Mouse (Mus musculus) midbrain, embryonic 13.5 days (tissue): ENCODE results near the gene Samd5. TPM values are rescaled to one million over a fixed set of nuclear protein-coding genes. Genes with fewer than 3 reads are reported as not detected.

Experiments
- ATAC-seq: fragments of 200-750 bp; cut with Nextera tagmentation; 2 replicates; pipeline ENCODE4 v1.8.0; 2017; ENCODE audit warnings: mild to moderate bottlenecking, moderate TSS enrichment, moderate library complexity
- H3K27ac ChIP-seq: fragments of 300-500 bp; sonication (generic); 2 replicates; pipeline ENCODE4 v1.5.1; 2015; ENCODE audit warnings: inconsistent platforms, mild to moderate bottlenecking, moderate library complexity
- H3K27me3 ChIP-seq: fragments of 300-500 bp; sonication (generic); 2 replicates; pipeline ENCODE4 v1.6.1; 2015; ENCODE audit warnings: mild to moderate bottlenecking, inconsistent platforms
- H3K36me3 ChIP-seq: fragments of 300-500 bp; sonication (generic); 2 replicates; pipeline ENCODE4 v1.6.1; 2015; ENCODE audit warnings: mild to moderate bottlenecking, inconsistent platforms
- H3K4me1 ChIP-seq: fragments of 300-500 bp; sonication (generic); replicated peaks from 2 replicates; pipeline ENCODE4 v1.6.1; 2015; ENCODE audit warnings: inconsistent platforms
- H3K4me2 ChIP-seq: fragments of 300-500 bp; sonication (generic); replicated peaks from 2 replicates; pipeline ENCODE4 v1.6.1; 2015; ENCODE audit warnings: moderate library complexity, mild to moderate bottlenecking, inconsistent platforms
- H3K4me3 ChIP-seq: fragments of 300-500 bp; sonication (generic); replicated peaks from 2 replicates; pipeline ENCODE4 v1.5.1; 2015; ENCODE audit warnings: mild to moderate bottlenecking, inconsistent platforms
- H3K9ac ChIP-seq: fragments of 300-500 bp; sonication (generic); replicated peaks from 2 replicates; pipeline ENCODE4 v1.6.1; 2015; ENCODE audit warnings: mild to moderate bottlenecking, inconsistent platforms
- H3K9me3 ChIP-seq: fragments of 300-500 bp; sonication (generic); 2 replicates; pipeline ENCODE4 v1.6.1; 2016; ENCODE audit warnings: mild to moderate bottlenecking, inconsistent platforms
- WGBS: fragments of 180-500 bp; shearing (Covaris S2); methylation state at CpG from one replicate; pipeline ENCODE4 v1.1.7; 2015; 5-methylcytosine and 5-hydroxymethylcytosine counted together
- polyA plus RNA-seq: library from polyadenylated mRNA; unstranded; fragments of >200 nt; fragmentation: Nextera tagmentation; extraction: Ambion mirVana; gene quantifications from 2 replicates; pipeline ENCODE4 v1.2.1, GENCODE M21; 2015

Gene Samd5
- polyA plus RNA-seq, 1 experiment from 2014 or later, result 8.7 TPM

- Histone ChIP-seq H3K4me3 (no peak overlapping the region), H3K9me3 (no peaks in the 10 kb centered on the region), H3K9ac (no peak overlapping the region), H3K27me3 (0 out of 2 replicates have a peak, but pooled peaks cover 3% of the 10 kb centered on the region), H3K27ac (no peak overlapping the region), H3K4me2 (no peak overlapping the region), H3K4me1 (peaks cover 34% of the 10 kb centered on the region), H3K36me3 (no peaks in the 10 kb centered on the region)
- ATAC-seq, result no peak
- WGBS, result 37% methylated on average over 5 of the region's 5 CpGs
These were observed 3.1 kb upstream of the Samd5 start for GRCm38 (mm10) chr10:9678071-9678470.

GRCm38 (mm10) chr10:9676886-9677285, 1.9 kb upstream of the Samd5 start:
- Histone ChIP-seq H3K4me3 (no peak overlapping the region), H3K9ac (no peak overlapping the region), H3K4me2 (peak overlapping the region; percentile 81), H3K27me3 (0 out of 2 replicates have a peak, but pooled peaks cover 3% of the 10 kb centered on the region), H3K27ac (no peak overlapping the region), H3K36me3 (no peaks in the 10 kb centered on the region), H3K4me1 (peaks cover 38% of the 10 kb centered on the region), H3K9me3 (no peaks in the 10 kb centered on the region)
- 2% methylated on average over 17 of the region's 17 CpGs for WGBS
- ATAC-seq, result peak; percentile 70

DNA sequence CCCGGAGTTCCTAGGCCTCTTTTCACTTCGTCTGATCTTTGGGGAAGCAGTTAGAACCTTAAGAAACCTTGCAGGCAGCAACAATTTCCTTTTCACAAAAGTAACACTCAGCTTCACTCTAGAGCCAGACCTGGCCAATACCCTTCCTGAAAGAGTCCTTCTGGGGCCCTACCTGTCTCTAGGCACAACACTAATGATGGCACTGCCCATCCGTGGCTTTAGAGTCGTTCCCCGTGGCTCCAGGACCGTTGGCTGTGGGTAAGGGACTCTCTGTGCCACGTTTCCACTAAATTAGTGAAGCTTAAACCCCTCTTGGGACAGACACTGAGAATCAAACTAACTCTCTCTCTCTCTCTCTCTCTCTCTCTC, 1.4 kb upstream of the Samd5 start:
- no peak overlapping the region for H3K4me3 ChIP-seq
- H3K27ac ChIP-seq, result peak overlapping the region; percentile 88
- H3K36me3 ChIP-seq, result no peaks in the 10 kb centered on the region
- H3K9me3 ChIP-seq, result no peaks in the 10 kb centered on the region
- 0 out of 2 replicates have a peak, but pooled peaks cover 3% of the 10 kb centered on the region for H3K27me3 ChIP-seq
- peak overlapping the region; percentile 83; the same call in 1 of the 2 replicates for H3K9ac ChIP-seq
- ATAC-seq, result no peak
- H3K4me2 ChIP-seq, result peak overlapping the region; percentile 81
- WGBS, result 3% methylated on average over 7 of the region's 7 CpGs
- H3K4me1 ChIP-seq, result peaks cover 38% of the 10 kb centered on the region

DNA sequence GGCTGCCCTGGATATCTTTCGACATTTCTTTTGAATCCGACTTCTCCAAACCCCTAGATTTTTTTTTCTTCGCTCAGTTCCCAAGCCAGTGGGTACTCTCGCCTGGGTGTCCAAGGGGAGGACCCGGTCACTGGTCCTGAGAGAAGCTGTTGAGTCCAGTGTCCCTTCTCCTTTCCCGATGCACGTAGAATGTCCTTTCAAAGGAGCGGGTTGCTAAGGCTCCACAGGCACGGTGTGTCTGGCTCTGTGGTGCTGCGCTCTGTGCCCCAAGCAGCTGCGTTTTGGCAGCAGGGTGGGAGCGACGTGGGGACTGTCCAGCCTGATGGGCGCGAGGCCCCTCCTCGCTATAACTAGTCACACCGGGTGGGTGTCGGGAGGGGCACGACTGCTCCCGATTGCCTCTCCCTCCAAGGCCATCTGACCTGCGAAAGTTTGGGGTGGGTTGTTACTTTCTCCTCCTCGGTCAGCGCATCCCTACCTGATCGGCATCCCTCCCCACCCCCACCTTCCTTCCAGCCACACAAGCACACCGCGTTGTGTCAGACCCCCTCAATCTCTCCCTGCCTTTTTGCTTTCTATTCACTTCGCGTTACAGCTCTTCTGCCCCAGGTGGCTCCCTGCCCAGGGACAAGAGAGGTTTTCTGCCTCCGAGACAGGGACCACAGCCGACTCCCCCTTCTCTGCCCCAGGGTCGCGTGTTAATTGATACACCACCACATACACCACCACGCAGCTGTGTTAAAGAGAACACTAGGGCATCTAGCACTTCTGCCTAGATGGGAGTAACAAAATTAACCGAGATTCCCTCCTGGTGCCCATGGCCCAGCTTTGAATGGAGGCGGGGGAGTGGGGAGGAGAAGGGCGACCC, 776 bp upstream of the Samd5 start:
- Histone ChIP-seq H3K9me3 (no peaks in the 10 kb centered on the region), H3K27ac (peak overlapping the region; percentile 88), H3K4me2 (peak overlapping the region; percentile 81), H3K27me3 (0 out of 2 replicates have a peak, but pooled peaks cover 3% of the 10 kb centered on the region), H3K36me3 (no peaks in the 10 kb centered on the region), H3K4me3 (peak overlapping the region; percentile 65), H3K9ac (peak overlapping the region; percentile 83), H3K4me1 (peaks cover 38% of the 10 kb centered on the region)
- ATAC-seq, result peak; percentile 59
- 1% methylated on average over 36 of the region's 36 CpGs for WGBS

GRCm38 (mm10) chr10:9673276-9673675, 1.7 kb downstream of the Samd5 start:
- Histone ChIP-seq H3K27ac (no peak overlapping the region), H3K4me2 (peak overlapping the region; percentile 81), H3K36me3 (no peaks in the 10 kb centered on the region), H3K9ac (peak overlapping the region; percentile 83), H3K27me3 (0 out of 2 replicates have a peak, but pooled peaks cover 3% of the 10 kb centered on the region), H3K4me3 (peak overlapping the region; percentile 65), H3K4me1 (peaks cover 35% of the 10 kb centered on the region), H3K9me3 (no peaks in the 10 kb centered on the region)
- no peak for ATAC-seq

DNA sequence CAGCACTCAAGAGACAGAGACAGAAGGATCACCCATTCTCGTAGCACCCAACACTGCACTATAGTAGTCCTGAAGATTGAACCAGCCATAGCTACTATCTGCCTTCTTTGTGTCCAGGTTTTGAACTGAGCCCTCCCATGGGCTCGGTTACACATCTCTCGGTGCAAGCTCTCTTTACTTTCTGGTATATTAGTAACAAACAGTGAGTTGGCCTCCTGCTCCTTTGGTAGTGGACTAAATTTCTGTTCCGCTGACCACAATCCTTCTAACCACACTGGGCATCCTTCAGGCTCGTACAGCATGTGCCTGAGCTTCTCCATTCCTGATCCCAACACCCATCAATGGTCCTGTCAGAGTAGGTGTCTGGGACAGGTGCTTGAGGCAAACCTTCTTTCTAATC, 2.3 kb downstream of the Samd5 start:
- ATAC-seq, result no peak
- Histone ChIP-seq H3K9ac (peak overlapping the region; percentile 83; the same call in 1 of the 2 replicates), H3K27ac (no peak overlapping the region), H3K4me3 (peak overlapping the region; percentile 65), H3K27me3 (0 out of 2 replicates have a peak, but pooled peaks cover 3% of the 10 kb centered on the region), H3K9me3 (no peaks in the 10 kb centered on the region), H3K4me2 (peak overlapping the region; percentile 81), H3K36me3 (no peaks in the 10 kb centered on the region), H3K4me1 (peaks cover 32% of the 10 kb centered on the region)
- 85% methylated on average over 5 of the region's 5 CpGs for WGBS

GRCm38 (mm10) chr10:9670351-9670750, 4.7 kb downstream of the Samd5 start:
- WGBS, result 89% methylated on average over 6 of the region's 6 CpGs
- Histone ChIP-seq H3K27me3 (no peaks in the 10 kb centered on the region), H3K9me3 (no peaks in the 10 kb centered on the region), H3K27ac (no peak overlapping the region), H3K9ac (no peak overlapping the region), H3K4me3 (no peak overlapping the region), H3K4me1 (peaks cover 17% of the 10 kb centered on the region), H3K36me3 (no peaks in the 10 kb centered on the region), H3K4me2 (no peak overlapping the region)
- ATAC-seq, result no peak

GRCm38 (mm10) chr10:9668791-9669190, 6.2 kb downstream of the Samd5 start:
- WGBS, result 87% methylated on average over 4 of the region's 4 CpGs
- Histone ChIP-seq H3K4me1 (peaks cover 11% of the 10 kb centered on the region; the same call in 1 of the 2 replicates), H3K27me3 (no peaks in the 10 kb centered on the region), H3K4me2 (no peak overlapping the region), H3K9me3 (no peaks in the 10 kb centered on the region), H3K27ac (no peak overlapping the region), H3K4me3 (no peak overlapping the region), H3K36me3 (no peaks in the 10 kb centered on the region), H3K9ac (no peak overlapping the region)
- no peak for ATAC-seq

GRCm38 (mm10) chr10:9652946-9653345, 22.1 kb downstream of the Samd5 start:
- Histone ChIP-seq H3K27ac (no peak overlapping the region), H3K9me3 (no peaks in the 10 kb centered on the region), H3K9ac (no peak overlapping the region), H3K4me1 (peaks cover 19% of the 10 kb centered on the region), H3K36me3 (no peaks in the 10 kb centered on the region), H3K4me2 (no peak overlapping the region), H3K4me3 (no peak overlapping the region), H3K27me3 (no peaks in the 10 kb centered on the region)
- no peak for ATAC-seq
- 37% methylated on average over 5 of the region's 5 CpGs for WGBS

- H3K9me3 ChIP-seq, result no peaks in the 10 kb centered on the region
- H3K9ac ChIP-seq, result no peak overlapping the region
- no peaks in the 10 kb centered on the region for H3K27me3 ChIP-seq
- no peak overlapping the region for H3K4me2 ChIP-seq
- no peak overlapping the region for H3K4me3 ChIP-seq
- ATAC-seq, result peak; percentile 71
- no peaks in the 10 kb centered on the region for H3K36me3 ChIP-seq
- 44% methylated on average over 6 of the region's 6 CpGs for WGBS
- peak overlapping the region; percentile 31; the same call in 1 of the 2 replicates for H3K27ac ChIP-seq
- peaks cover 23% of the 10 kb centered on the region for H3K4me1 ChIP-seq
These were observed 24.8 kb downstream of the Samd5 start for GRCm38 (mm10) chr10:9650050-9650825.

GRCm38 (mm10) chr10:9648464-9648863, 26.5 kb downstream of the Samd5 start:
- H3K4me1 ChIP-seq, result peaks cover 23% of the 10 kb centered on the region
- H3K4me3 ChIP-seq, result no peak overlapping the region
- 0 out of 2 replicates have a peak, but pooled peaks have one; percentile 25 for ATAC-seq
- no peaks in the 10 kb centered on the region for H3K36me3 ChIP-seq
- no peak overlapping the region for H3K27ac ChIP-seq
- 42% methylated on average over 2 of the region's 2 CpGs for WGBS
- no peaks in the 10 kb centered on the region for H3K27me3 ChIP-seq
- no peak overlapping the region for H3K4me2 ChIP-seq
- H3K9ac ChIP-seq, result no peak overlapping the region
- H3K9me3 ChIP-seq, result no peaks in the 10 kb centered on the region

DNA sequence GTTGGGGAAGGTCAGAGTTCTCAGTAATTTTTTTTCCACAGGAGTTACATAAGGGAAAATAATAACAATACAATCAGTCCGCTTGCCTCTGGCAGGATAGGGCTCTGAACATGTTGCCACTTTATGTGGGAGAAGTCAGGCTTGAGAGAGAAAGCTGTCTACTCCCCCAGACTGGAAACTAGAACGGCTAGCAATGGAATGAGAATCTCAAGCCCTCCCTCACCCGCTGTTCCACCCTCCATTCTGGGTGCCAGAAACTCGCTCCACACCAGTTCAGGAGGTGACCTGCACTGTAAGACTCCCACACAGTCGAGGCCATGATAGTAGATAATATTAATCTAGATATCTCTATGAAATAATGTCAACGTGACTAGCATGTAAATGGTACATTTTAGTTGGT, 27.3 kb downstream of the Samd5 start:
- Histone ChIP-seq H3K9ac (no peak overlapping the region), H3K4me3 (no peak overlapping the region), H3K9me3 (no peaks in the 10 kb centered on the region), H3K27me3 (no peaks in the 10 kb centered on the region), H3K4me1 (peaks cover 23% of the 10 kb centered on the region), H3K27ac (no peak overlapping the region), H3K4me2 (no peak overlapping the region), H3K36me3 (no peaks in the 10 kb centered on the region)
- WGBS, result 83% methylated on average over 6 of the region's 6 CpGs
- no peak for ATAC-seq
